Mouse (Mus musculus) embryonic facial prominence, embryonic 13.5 days (tissue): ENCODE measurements at regions not wholly inside any gene's neighbourhood (a gene's known extent, or its start where the extent isn't known, plus 50 kb on each side); places are given as distances from the start of the nearest gene placed in this dataset.

ENCODE experiments used
- ATAC-seq: fragments of 200-750 bp; cut with Nextera tagmentation; 2 replicates; pipeline ENCODE4 v1.8.0; 2017; ENCODE audit warnings: low read depth; ENCODE audit not compliant: insufficient number of reproducible peaks, insufficient read depth, low FRiP score, low TSS enrichment
- H3K27ac ChIP-seq: fragments of 300-500 bp; sonication (generic); 2 replicates; pipeline ENCODE4 v1.5.1; 2015; ENCODE audit warnings: moderate library complexity, mild to moderate bottlenecking, inconsistent platforms
- H3K27me3 ChIP-seq: fragments of 300-500 bp; sonication (generic); 2 replicates; pipeline ENCODE4 v1.6.1; 2015; ENCODE audit warnings: mild to moderate bottlenecking, inconsistent platforms
- H3K36me3 ChIP-seq: fragments of 300-500 bp; sonication (generic); 2 replicates; pipeline ENCODE4 v1.6.1; 2015; ENCODE audit warnings: mild to moderate bottlenecking, inconsistent platforms
- H3K4me1 ChIP-seq: fragments of 300-500 bp; sonication (generic); 2 replicates; pipeline ENCODE4 v1.6.1; 2015; ENCODE audit warnings: inconsistent platforms
- H3K4me2 ChIP-seq: fragments of 300-500 bp; sonication (generic); 2 replicates; pipeline ENCODE4 v1.6.1; 2015; ENCODE audit warnings: moderate library complexity, mild to moderate bottlenecking, inconsistent platforms
- H3K4me3 ChIP-seq: fragments of 300-500 bp; sonication (generic); 2 replicates; pipeline ENCODE4 v1.5.1; 2015; ENCODE audit warnings: mild to moderate bottlenecking, inconsistent platforms
- H3K9ac ChIP-seq: fragments of 300-500 bp; sonication (generic); 2 replicates; pipeline ENCODE4 v1.6.1; 2015; ENCODE audit warnings: mild to moderate bottlenecking, inconsistent platforms
- H3K9me3 ChIP-seq: fragments of 300-500 bp; sonication (generic); 2 replicates; pipeline ENCODE4 v1.6.1; 2016; ENCODE audit warnings: inconsistent platforms
- WGBS: fragments of 180-500 bp; shearing (Covaris S2); methylation state at CpG from one replicate; pipeline ENCODE4 v1.1.7; 2015; ENCODE audit warnings: mixed read lengths; 5-methylcytosine and 5-hydroxymethylcytosine counted together

DNA sequence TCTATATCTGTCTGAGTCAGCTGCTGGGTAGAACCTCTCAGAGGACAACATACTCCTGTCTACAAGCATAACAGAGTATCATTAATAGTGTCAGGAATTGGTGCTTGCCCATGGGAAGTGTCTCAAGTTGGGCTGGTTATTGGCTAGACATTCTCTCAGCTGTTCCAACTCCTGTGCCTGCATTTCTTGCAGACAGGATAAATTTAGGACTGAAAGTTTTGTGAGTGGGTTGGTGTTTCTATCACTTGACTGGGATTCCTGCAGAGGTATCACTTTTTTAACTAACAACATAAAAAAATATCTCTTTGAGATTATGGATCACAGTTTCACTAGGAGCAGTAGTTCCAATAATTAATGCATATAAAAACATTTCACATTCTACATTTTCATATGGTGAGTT is 1454.4 kb downstream of the Efnb2 start:
- no peak for ATAC-seq
- H3K27ac ChIP-seq: no peak overlapping the region
- H3K4me2 ChIP-seq: no peak overlapping the region

GRCm38 (mm10) chr8:7205086-7205485 is 1456.0 kb downstream of the Efnb2 start:
- whole genome bisulfite sequencing: 89% methylated on average over 4 of the region's 4 CpGs
- H3K4me3 ChIP-seq: no peak overlapping the region
- H3K36me3 ChIP-seq: no peaks in the 10 kb centered on the region
- no peak for ATAC-seq
- H3K4me2 ChIP-seq: no peak overlapping the region
- no peak overlapping the region for H3K27ac ChIP-seq
- H3K27me3 ChIP-seq: no peaks in the 10 kb centered on the region
- no peak overlapping the region for H3K9ac ChIP-seq
- H3K9me3 ChIP-seq: no peaks in the 10 kb centered on the region
- no peaks in the 10 kb centered on the region for H3K4me1 ChIP-seq

More for the DNA sequence above, 1454.4 kb downstream of the Efnb2 start:
- Histone ChIP-seq H3K36me3 (no peaks in the 10 kb centered on the region), H3K4me3 (no peak overlapping the region), H3K9me3 (no peaks in the 10 kb centered on the region), H3K4me1 (no peaks in the 10 kb centered on the region), H3K9ac (no peak overlapping the region), H3K27me3 (no peaks in the 10 kb centered on the region)

DNA sequence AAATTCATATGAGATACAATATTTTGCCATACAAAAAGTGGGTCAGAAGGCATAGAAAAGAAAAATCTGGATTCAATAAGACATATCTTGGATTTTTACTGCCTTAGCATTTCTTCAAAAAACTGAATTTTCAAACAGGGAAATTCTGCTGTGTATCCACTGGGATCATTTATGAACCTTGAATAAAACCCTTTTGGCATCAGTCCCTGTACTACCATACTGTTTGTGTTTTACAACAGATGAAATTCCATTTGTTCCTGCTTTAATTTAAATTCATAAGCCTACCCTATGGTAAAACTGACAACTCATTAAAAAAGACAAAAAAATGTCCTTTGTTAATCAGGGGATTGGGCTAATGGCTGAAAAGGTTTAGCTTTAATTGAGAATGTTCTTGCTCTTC is 1470.3 kb downstream of the Efnb2 start:
- Histone ChIP-seq H3K36me3 (no peaks in the 10 kb centered on the region), H3K4me2 (no peak overlapping the region), H3K9ac (no peak overlapping the region), H3K27me3 (no peaks in the 10 kb centered on the region), H3K27ac (no peak overlapping the region), H3K4me3 (no peak overlapping the region), H3K9me3 (no peaks in the 10 kb centered on the region), H3K4me1 (no peaks in the 10 kb centered on the region)
- ATAC-seq: no peak

DNA sequence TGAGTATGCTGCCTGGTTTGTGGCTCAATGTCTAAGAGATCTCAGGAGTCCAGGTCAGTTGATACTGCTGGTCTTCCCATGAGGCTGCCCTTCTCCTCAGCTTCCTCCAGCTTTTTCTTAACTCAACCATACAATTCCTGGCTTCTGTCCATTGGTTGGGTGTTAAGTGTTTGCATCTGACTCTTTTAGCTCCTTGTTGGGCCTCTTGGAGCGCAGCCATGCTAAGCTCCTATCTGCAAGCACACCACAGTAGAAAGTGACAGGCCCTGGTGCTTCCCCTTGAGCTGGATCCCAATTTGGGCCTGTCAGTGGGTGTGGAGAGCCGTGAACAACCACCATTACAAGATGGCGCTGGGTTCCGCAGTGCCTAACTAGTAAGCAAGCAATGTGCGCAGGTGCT is 1497.7 kb downstream of the Efnb2 start:
- H3K4me3 ChIP-seq: no peak overlapping the region
- no peaks in the 10 kb centered on the region for H3K9me3 ChIP-seq
- H3K4me2 ChIP-seq: no peak overlapping the region
- H3K27ac ChIP-seq: no peak overlapping the region
- no peaks in the 10 kb centered on the region for H3K27me3 ChIP-seq
- H3K4me1 ChIP-seq: no peaks in the 10 kb centered on the region
- no peak for ATAC-seq
- no peaks in the 10 kb centered on the region for H3K36me3 ChIP-seq
- no peak overlapping the region for H3K9ac ChIP-seq
- WGBS: 94% methylated on average over 5 of the region's 5 CpGs

- Histone ChIP-seq H3K4me3 (no peak overlapping the region), H3K27me3 (no peaks in the 10 kb centered on the region), H3K9ac (no peak overlapping the region), H3K27ac (no peak overlapping the region), H3K4me2 (no peak overlapping the region), H3K36me3 (no peaks in the 10 kb centered on the region), H3K4me1 (0 out of 2 replicates have a peak, but pooled peaks cover 4% of the 10 kb centered on the region), H3K9me3 (no peaks in the 10 kb centered on the region)
- ATAC-seq: no peak
- 33% methylated on average over 4 of the region's 4 CpGs for WGBS
These were observed 1529.3 kb downstream of the Efnb2 start for GRCm38 (mm10) chr8:7131746-7132145.

DNA sequence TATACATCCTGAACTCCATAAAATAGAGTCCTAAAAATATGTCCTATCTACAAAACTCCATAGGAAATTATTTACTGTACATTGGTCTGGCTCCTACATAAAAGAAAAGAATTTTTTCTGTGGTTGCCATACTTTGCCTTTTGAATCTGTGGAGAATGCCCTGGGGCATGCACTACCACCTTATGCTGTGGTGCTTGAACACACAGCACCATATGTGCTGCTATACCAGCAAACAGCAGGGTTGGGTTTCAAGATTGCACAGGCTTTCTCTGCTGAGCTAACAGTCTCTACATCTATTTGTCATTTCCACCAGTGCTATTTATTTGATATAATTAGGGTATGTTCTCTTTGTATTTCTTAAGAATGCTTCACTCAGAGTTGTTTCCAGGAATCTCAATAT is 1552.2 kb downstream of the Efnb2 start:
- Histone ChIP-seq H3K9me3 (no peaks in the 10 kb centered on the region), H3K4me1 (no peaks in the 10 kb centered on the region)

DNA sequence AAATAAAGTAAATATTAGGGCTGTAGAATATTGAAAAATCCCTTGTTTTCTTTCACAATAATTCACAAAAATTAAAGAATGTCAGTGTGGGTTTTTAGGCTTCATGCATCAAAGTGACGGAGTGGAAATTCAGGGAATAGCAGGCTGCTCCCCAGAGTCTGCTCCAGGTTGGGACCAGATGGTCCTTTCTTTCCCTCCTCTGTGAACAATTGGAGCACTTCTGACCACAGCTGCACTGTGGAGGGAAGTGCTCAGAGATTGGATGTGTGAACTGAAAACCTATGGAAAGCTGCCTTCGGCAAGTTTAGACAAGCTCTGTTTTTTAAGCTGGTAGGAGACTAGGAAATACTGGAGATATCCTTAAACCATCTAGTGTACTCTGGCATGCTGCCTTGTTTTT is 1563.5 kb downstream of the Efnb2 start:
- no peaks in the 10 kb centered on the region for H3K9me3 ChIP-seq
- no peak overlapping the region for H3K4me2 ChIP-seq
- 24% methylated on average over 2 of the region's 2 CpGs for WGBS
- H3K36me3 ChIP-seq: no peaks in the 10 kb centered on the region
- no peaks in the 10 kb centered on the region for H3K27me3 ChIP-seq
- no peak overlapping the region for H3K4me3 ChIP-seq
- H3K27ac ChIP-seq: no peak overlapping the region
- H3K4me1 ChIP-seq: no peaks in the 10 kb centered on the region
- H3K9ac ChIP-seq: no peak overlapping the region
- no peak for ATAC-seq

More for the DNA sequence above, 1552.2 kb downstream of the Efnb2 start:
- Histone ChIP-seq H3K27me3 (no peaks in the 10 kb centered on the region), H3K4me3 (no peak overlapping the region), H3K9ac (no peak overlapping the region), H3K36me3 (no peaks in the 10 kb centered on the region), H3K27ac (no peak overlapping the region), H3K4me2 (no peak overlapping the region)
- no peak for ATAC-seq

- Histone ChIP-seq H3K9me3 (no peaks in the 10 kb centered on the region), H3K27me3 (no peaks in the 10 kb centered on the region), H3K4me3 (no peak overlapping the region), H3K36me3 (no peaks in the 10 kb centered on the region), H3K4me1 (no peaks in the 10 kb centered on the region), H3K9ac (no peak overlapping the region), H3K27ac (no peak overlapping the region), H3K4me2 (no peak overlapping the region)
- WGBS: 48% methylated on average over 2 of the region's 2 CpGs
- ATAC-seq: no peak
These were observed 1568.2 kb downstream of the Efnb2 start for GRCm38 (mm10) chr8:7092831-7093230.

DNA sequence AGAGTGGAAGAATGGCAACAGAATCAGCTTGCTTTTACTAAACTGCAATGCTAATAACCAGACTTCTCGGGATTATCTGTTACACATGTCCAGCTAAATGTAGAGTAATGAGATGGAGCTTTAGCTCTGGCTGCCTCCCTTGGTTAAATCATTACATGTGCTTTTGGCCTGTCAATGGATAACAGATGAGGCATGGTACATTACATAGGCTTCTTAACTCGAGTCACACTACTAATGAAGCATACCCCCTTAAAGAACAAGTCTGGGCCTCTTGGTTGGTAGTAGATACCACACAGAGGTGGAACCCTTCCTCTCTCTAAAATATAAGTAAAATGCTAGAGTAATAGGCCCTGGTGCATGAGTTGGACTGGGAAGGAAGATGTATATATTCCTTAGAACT is 1572.9 kb downstream of the Efnb2 start:
- 23% methylated on average over 2 of the region's 2 CpGs for WGBS
- Histone ChIP-seq H3K4me1 (no peaks in the 10 kb centered on the region), H3K27me3 (no peaks in the 10 kb centered on the region), H3K36me3 (no peaks in the 10 kb centered on the region), H3K4me2 (no peak overlapping the region), H3K9ac (no peak overlapping the region), H3K4me3 (no peak overlapping the region), H3K27ac (no peak overlapping the region), H3K9me3 (no peaks in the 10 kb centered on the region)
- ATAC-seq: no peak

DNA sequence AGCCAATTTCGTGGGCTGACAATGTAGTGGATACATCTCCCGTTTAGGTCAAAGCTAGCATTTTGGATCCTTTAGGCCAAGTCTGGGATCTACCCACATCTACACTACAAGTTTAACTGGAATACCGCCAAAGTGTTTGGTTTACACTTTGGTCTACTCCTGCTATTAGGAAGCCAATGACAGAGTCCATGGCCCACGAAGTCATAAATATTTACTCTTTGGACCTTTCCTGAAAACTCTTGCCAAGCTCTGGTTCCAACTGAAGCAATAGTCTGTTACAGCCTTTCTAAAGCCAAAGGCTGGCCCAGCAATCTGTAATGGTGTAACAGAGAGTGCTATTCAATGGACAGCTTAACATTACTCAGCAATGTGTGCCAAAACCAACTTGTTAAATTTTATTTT is 1600.8 kb downstream of the Efnb2 start:
- Histone ChIP-seq H3K4me1 (no peaks in the 10 kb centered on the region), H3K27ac (no peak overlapping the region), H3K36me3 (no peaks in the 10 kb centered on the region), H3K27me3 (no peaks in the 10 kb centered on the region), H3K4me3 (no peak overlapping the region), H3K4me2 (no peak overlapping the region), H3K9me3 (no peaks in the 10 kb centered on the region), H3K9ac (no peak overlapping the region)
- WGBS: 77% methylated on average over 4 of the region's 4 CpGs
- no peak for ATAC-seq

DNA sequence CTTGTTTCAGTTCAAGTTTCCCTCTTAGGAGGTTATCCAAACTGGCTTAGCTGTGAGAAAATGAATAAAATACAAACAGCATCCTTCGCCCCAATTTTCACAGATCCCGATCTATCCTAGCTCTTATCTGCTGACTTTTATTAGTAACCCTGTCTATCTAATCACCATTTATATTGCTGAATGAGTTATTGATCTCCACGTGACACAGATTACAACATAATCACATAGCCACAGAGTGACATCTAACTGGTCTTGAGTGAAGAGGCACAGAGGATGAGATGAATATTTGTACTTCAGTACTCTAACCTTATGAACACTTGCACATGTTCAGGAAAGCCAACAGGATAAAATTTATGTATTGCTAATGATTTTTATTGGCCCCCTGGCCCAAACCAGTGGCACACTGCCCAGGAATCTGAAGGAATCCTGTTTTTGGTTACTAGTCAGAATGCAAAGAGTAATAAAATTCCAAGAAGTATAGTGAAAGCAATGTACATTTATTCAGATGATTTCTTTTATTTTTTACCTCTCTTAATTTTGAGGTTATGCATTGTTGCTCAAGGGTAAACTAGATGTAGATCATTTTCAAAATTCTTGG is 1634.7 kb downstream of the Efnb2 start:
- Histone ChIP-seq H3K9ac (no peak overlapping the region), H3K9me3 (no peaks in the 10 kb centered on the region), H3K27me3 (no peaks in the 10 kb centered on the region), H3K4me3 (no peak overlapping the region), H3K27ac (no peak overlapping the region), H3K36me3 (no peaks in the 10 kb centered on the region), H3K4me1 (no peaks in the 10 kb centered on the region), H3K4me2 (no peak overlapping the region)
- ATAC-seq: no peak
- 74% methylated on average over 3 of the region's 3 CpGs for WGBS

DNA sequence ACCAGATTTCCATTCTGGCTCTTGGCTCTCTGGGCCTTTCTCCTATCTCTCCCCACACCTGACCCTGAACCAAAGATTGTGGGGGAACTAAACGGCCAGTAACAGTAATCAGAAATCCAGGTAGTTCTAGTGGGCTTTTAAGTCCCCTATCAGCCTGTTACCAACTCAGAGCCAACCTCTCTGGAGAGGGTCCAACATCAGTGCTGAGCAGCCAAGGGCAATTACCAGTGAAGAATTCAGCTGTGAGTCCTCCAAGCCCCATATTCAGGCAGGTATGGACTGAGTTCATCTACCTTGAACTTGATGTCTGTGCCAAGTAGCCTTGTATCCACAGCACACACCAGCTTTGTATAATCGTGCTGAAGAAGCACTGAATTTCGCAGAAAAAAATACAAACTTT is 1636.7 kb downstream of the Efnb2 start:
- no peak overlapping the region for H3K4me2 ChIP-seq
- no peaks in the 10 kb centered on the region for H3K9me3 ChIP-seq
- H3K4me1 ChIP-seq: no peaks in the 10 kb centered on the region
- no peaks in the 10 kb centered on the region for H3K27me3 ChIP-seq
- H3K36me3 ChIP-seq: no peaks in the 10 kb centered on the region
- H3K4me3 ChIP-seq: no peak overlapping the region
- WGBS: 84% methylated on average over 3 of the region's 3 CpGs
- ATAC-seq: no peak
- H3K9ac ChIP-seq: no peak overlapping the region
- H3K27ac ChIP-seq: no peak overlapping the region

- 48% methylated on average over 5 of the region's 5 CpGs for WGBS
- Histone ChIP-seq H3K4me3 (no peak overlapping the region), H3K27me3 (no peaks in the 10 kb centered on the region), H3K36me3 (no peaks in the 10 kb centered on the region), H3K4me2 (no peak overlapping the region), H3K9me3 (no peaks in the 10 kb centered on the region), H3K27ac (no peak overlapping the region), H3K4me1 (no peaks in the 10 kb centered on the region), H3K9ac (no peak overlapping the region)
- ATAC-seq: no peak
These were observed 1649.2 kb downstream of the Efnb2 start for GRCm38 (mm10) chr8:7011881-7012280.
